25 mouse cellular contexts compared by ENCODE assay signal in the genomic region with DNA sequence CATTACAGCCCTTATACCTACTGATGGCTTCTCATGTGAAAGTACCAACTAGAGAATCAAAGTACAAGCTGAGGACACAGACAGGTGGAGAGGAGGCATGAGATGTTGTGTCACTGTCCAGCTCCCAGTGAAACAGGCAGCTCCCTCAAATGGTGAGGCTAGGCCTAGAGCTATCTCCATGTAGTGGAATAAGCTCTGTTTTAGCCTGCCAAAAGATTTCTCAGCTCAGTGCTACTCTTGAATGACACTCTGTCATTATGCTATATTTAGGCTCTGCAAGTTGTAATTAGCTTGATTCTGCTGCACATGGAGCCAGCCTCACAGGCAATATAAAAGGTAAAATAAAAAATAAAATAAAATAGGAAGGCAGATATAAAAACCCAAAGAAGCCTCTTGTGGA.
DNase-seq lines count a peak whose midpoint lies in the region; ATAC-seq lines count a peak whose summit lies in the region.
"Had no signal": no experiment of that assay in that cellular context is flagged by ENCODE, and none has a peak within 500 bp of the region (broad histone marks: within the 10 kb centered on the region; RNA-seq: fewer than 3 reads in every experiment).

No protein-coding gene starts in this region.

- no peak overlapping the region for H3K4me2 ChIP-seq in embryonic facial prominence, embryonic 14.5 days (ENCODE audit: low read depth, low read length)
- H3K4me2 ChIP-seq: embryonic facial prominence, embryonic 13.5 days; forebrain, embryonic 13.5 days; heart, embryonic 12.5 days; heart, embryonic 15.5 days; hindbrain, embryonic 12.5 days; hindbrain, embryonic 15.5 days had no signal

- H3K9ac ChIP-seq in embryonic facial prominence, embryonic 14.5 days (ENCODE audit: low read depth, low read length): no peak overlapping the region
- H3K9ac ChIP-seq: embryonic facial prominence, embryonic 13.5 days; forebrain, embryonic 13.5 days; heart, embryonic 12.5 days; heart, embryonic 15.5 days; hindbrain, embryonic 12.5 days; hindbrain, embryonic 15.5 days had no signal

- no peaks in the 10 kb centered on the region for H3K9me3 ChIP-seq in embryonic facial prominence, embryonic 14.5 days (ENCODE audit: control insufficient read depth, low read length)
- H3K9me3 ChIP-seq in embryonic facial prominence, embryonic 10.5 days: no peaks in the 10 kb centered on the region
- H3K9me3 ChIP-seq: embryonic facial prominence, embryonic 13.5 days; forebrain, embryonic 10.5 days; forebrain, embryonic 13.5 days; heart, embryonic 12.5 days; heart, embryonic 15.5 days; hindbrain, embryonic 12.5 days; hindbrain, embryonic 15.5 days had no signal

- H3K27me3 ChIP-seq in embryonic facial prominence, embryonic 14.5 days (replicated peaks; ENCODE audit: control insufficient read depth, insufficient read depth, low read length): no peaks in the 10 kb centered on the region
- no peaks in the 10 kb centered on the region for H3K27me3 ChIP-seq in embryonic facial prominence, embryonic 10.5 days (replicated peaks; ENCODE audit: low read depth, poor library complexity, severe bottlenecking)
- H3K27me3 ChIP-seq: embryonic facial prominence, embryonic 13.5 days; forebrain, embryonic 13.5 days; heart, embryonic 12.5 days; heart, embryonic 15.5 days; hindbrain, embryonic 12.5 days; hindbrain, embryonic 15.5 days had no signal

- DNase-seq in embryonic facial prominence, embryonic 14.5 days (ENCODE audit: low spot score): peak; percentile 19
- DNase-seq in embryonic facial prominence, embryonic 10.5 days (ENCODE audit: low spot score): no peak
- DNase-seq in heart, adult 8-10 months (ENCODE audit: low spot score): peak; percentile 4
- no peak for DNase-seq in heart, postnatal 14 days
- peak; percentile 1 for DNase-seq in right cerebral cortex, adult 18-20 months
- DNase-seq in right cerebral cortex, adult 2 months (ENCODE audit: low spot score in 2 of 2): no peak
- DNase-seq: adrenal gland, adult 8-10 months; adrenal gland, postnatal 25 days; cerebellum, adult 11 months; cerebellum, adult 2 months; cerebellum, adult 9-11 months; cerebellum, postnatal 25 days; gastrocnemius, adult 2 months; gastrocnemius, postnatal 14 days; heart, adult 11 months; kidney, adult 2 months had no signal

- ATAC-seq in embryonic facial prominence, embryonic 14.5 days (ENCODE audit: low read depth): no peak
- ATAC-seq: activated CD4-positive, CD25-positive, alpha-beta regulatory T cell, adult 4 months; forebrain, embryonic 13.5 days; intestine, postnatal 0 days had no signal

- H3K27ac ChIP-seq in embryonic facial prominence, embryonic 14.5 days (replicated peaks; ENCODE audit: low read depth, low read length): no peak overlapping the region
- H3K27ac ChIP-seq in embryonic facial prominence, embryonic 10.5 days (replicated peaks): no peak overlapping the region
- H3K27ac ChIP-seq: embryonic facial prominence, embryonic 13.5 days; forebrain, embryonic 10.5 days; forebrain, embryonic 13.5 days; gastrocnemius, adult 2 months; heart, embryonic 15.5 days; hindbrain, embryonic 12.5 days; hindbrain, embryonic 15.5 days had no signal

- H3K4me1 ChIP-seq in embryonic facial prominence, embryonic 14.5 days (ENCODE audit: control insufficient read depth, insufficient read depth, low read length): no peaks in the 10 kb centered on the region; the same call in 1 of the 2 replicates
- no peaks in the 10 kb centered on the region for H3K4me1 ChIP-seq in embryonic facial prominence, embryonic 10.5 days
- H3K4me1 ChIP-seq: forebrain, embryonic 10.5 days; forebrain, embryonic 13.5 days; heart, embryonic 15.5 days; hindbrain, embryonic 12.5 days; hindbrain, embryonic 15.5 days had no signal

- intact Hi-C loops in heart, postnatal 14 days (cut with DNase I): no loop called here

- H3K4me3 ChIP-seq in embryonic facial prominence, embryonic 14.5 days (ENCODE audit: low read depth, low read length): no peak overlapping the region
- no peak overlapping the region for H3K4me3 ChIP-seq in embryonic facial prominence, embryonic 10.5 days
- H3K4me3 ChIP-seq: embryonic facial prominence, embryonic 13.5 days; forebrain, embryonic 10.5 days; forebrain, embryonic 13.5 days; gastrocnemius, adult 2 months; heart, embryonic 12.5 days; heart, embryonic 15.5 days; hindbrain, embryonic 12.5 days; hindbrain, embryonic 15.5 days had no signal

- no peaks in the 10 kb centered on the region for H3K36me3 ChIP-seq in embryonic facial prominence, embryonic 14.5 days (ENCODE audit: control insufficient read depth, insufficient read depth, low read length)
- no peaks in the 10 kb centered on the region for H3K36me3 ChIP-seq in embryonic facial prominence, embryonic 10.5 days (replicated peaks)
- H3K36me3 ChIP-seq: embryonic facial prominence, embryonic 13.5 days; forebrain, embryonic 10.5 days; heart, embryonic 12.5 days; heart, embryonic 15.5 days; hindbrain, embryonic 12.5 days; hindbrain, embryonic 15.5 days had no signal

Comparison
In these comparisons a context has a peak if more than half of its experiments do, and no peak if none do; other contexts are left out.
1. DNase-seq: peak in embryonic facial prominence, embryonic 14.5 days (single experiment), heart, adult 8-10 months (single experiment) and right cerebral cortex, adult 18-20 months (single experiment); none in embryonic facial prominence, embryonic 10.5 days (single experiment), heart, postnatal 14 days (0 of 2) and right cerebral cortex, adult 2 months (0 of 2).